8 mouse cellular contexts compared by ENCODE assay signal in genomic region chr2:150904936-150905450, GRCm38 (mm10). TPM values are rescaled to one million over a fixed set of nuclear protein-coding genes. Genes with fewer than 3 reads are reported as not detected.
DNase-seq lines count a peak whose midpoint lies in the region; ATAC-seq lines count a peak whose summit lies in the region.

Gene Gins1, plus strand, starts transcription at chr2:150905400.

- peak within 1 kb of the TSS; percentile 92 for H3K4me2 ChIP-seq in lung, embryonic 16.5 days (ENCODE audit: low read depth, low read length)
- peak within 1 kb of the TSS; percentile 92 for H3K4me2 ChIP-seq in limb, embryonic 12.5 days

- no peaks in the 10 kb centered on the region for H3K27me3 ChIP-seq in lung, embryonic 16.5 days (ENCODE audit: control insufficient read depth, insufficient read depth, low read depth, low read length)
- no peaks in the 10 kb centered on the region for H3K27me3 ChIP-seq in limb, embryonic 12.5 days

- 34% methylated on average over 9 of the region's 9 CpGs for WGBS in lung, embryonic 16.5 days
- WGBS in limb, embryonic 12.5 days, result 42% methylated on average over 9 of the region's 9 CpGs

- peak within 1 kb of the TSS; percentile 91 for H3K9ac ChIP-seq in lung, embryonic 16.5 days (ENCODE audit: low read length)
- peak within 1 kb of the TSS; percentile 87 for H3K9ac ChIP-seq in limb, embryonic 12.5 days (replicated peaks)

- no peak; the same call in 1 of the 2 replicates for ATAC-seq in lung, embryonic 16.5 days (ENCODE audit: low read depth)
- ATAC-seq in erythroblast, adult 5-6 weeks (replicated peaks; ENCODE audit: low FRiP score, poor library complexity, severe bottlenecking), result peak; percentile 68
- no peak for ATAC-seq in limb, embryonic 12.5 days (ENCODE audit: insufficient number of reproducible peaks, insufficient read depth, low FRiP score, low TSS enrichment, low read depth)
- peak; percentile 30 for ATAC-seq in neutrophil, adult 5-6 weeks (ENCODE audit: extremely low read depth, insufficient number of reproducible peaks, low FRiP score, poor library complexity, severe bottlenecking)

- H3K36me3 ChIP-seq in lung, embryonic 16.5 days (ENCODE audit: control insufficient read depth, insufficient read depth, low read length), result no peaks in the 10 kb centered on the region; the same call in 1 of the 2 replicates
- peaks cover 5% of the 10 kb centered on the region; the same call in 1 of the 2 replicates for H3K36me3 ChIP-seq in limb, embryonic 12.5 days

- H3K9me3 ChIP-seq in lung, embryonic 16.5 days (ENCODE audit: control insufficient read depth, low read length), result no peaks in the 10 kb centered on the region
- no peaks in the 10 kb centered on the region for H3K9me3 ChIP-seq in limb, embryonic 12.5 days

- no peak for DNase-seq in lung, postnatal 4 days
- DNase-seq in cerebellum, adult 8-10 months, result no peak
- no peak for DNase-seq in left cerebral cortex, adult 11 months (ENCODE audit: low spot score)
- DNase-seq in ovary, postnatal 36 days (ENCODE audit: low spot score), result no peak

- peak within 1 kb of the TSS; percentile 87 for H3K4me3 ChIP-seq in lung, embryonic 16.5 days (ENCODE audit: low read length)
- peak within 1 kb of the TSS; percentile 91 for H3K4me3 ChIP-seq in limb, embryonic 12.5 days (replicated peaks)

- peak within 1 kb of the TSS; percentile 84 for H3K27ac ChIP-seq in lung, embryonic 16.5 days (ENCODE audit: low read length)
- H3K27ac ChIP-seq in limb, embryonic 12.5 days, result peak within 1 kb of the TSS; percentile 84

- peaks cover 10% of the 10 kb centered on the region for H3K4me1 ChIP-seq in lung, embryonic 16.5 days (replicated peaks; ENCODE audit: control insufficient read depth, insufficient read depth, low read length)
- peaks cover 18% of the 10 kb centered on the region for H3K4me1 ChIP-seq in limb, embryonic 12.5 days (replicated peaks)

RNA-seq across cellular contexts. Expression of gene Gins1, which starts in this region (rescaled TPM):
- 34.8 and 34.9 TPM in 2 replicates for polyA plus RNA-seq in lung, embryonic 16.5 days (2015; fragmentation: Nextera tagmentation; extraction: Ambion mirVana)
- total RNA-seq in erythroblast, adult 5-6 weeks (2015; ENCODE audit: low replicate concordance), result 6.0 and 21.3 TPM in 2 replicates
- 21.1 and 23.8 TPM in 2 replicates for total RNA-seq in erythroblast, adult 5-6 weeks (2017; ENCODE audit: low replicate concordance)
- polyA plus RNA-seq in limb, embryonic 12.5 days (2016; fragmentation: Nextera tagmentation; extraction: Ambion mirVana), result 73.3 and 74.6 TPM in 2 replicates
- 4.2 and 6.1 TPM in 2 replicates for total RNA-seq in neutrophil, adult 5-6 weeks (2017)

Comparison
In these comparisons a context has a peak if more than half of its experiments do, and no peak if none do; other contexts are left out.
1. ATAC-seq: peak in erythroblast, adult 5-6 weeks (single experiment) and neutrophil, adult 5-6 weeks (single experiment); none in lung, embryonic 16.5 days (single experiment) and limb, embryonic 12.5 days (single experiment).